9 mouse cellular contexts compared by ENCODE assay signal in the genomic region with DNA sequence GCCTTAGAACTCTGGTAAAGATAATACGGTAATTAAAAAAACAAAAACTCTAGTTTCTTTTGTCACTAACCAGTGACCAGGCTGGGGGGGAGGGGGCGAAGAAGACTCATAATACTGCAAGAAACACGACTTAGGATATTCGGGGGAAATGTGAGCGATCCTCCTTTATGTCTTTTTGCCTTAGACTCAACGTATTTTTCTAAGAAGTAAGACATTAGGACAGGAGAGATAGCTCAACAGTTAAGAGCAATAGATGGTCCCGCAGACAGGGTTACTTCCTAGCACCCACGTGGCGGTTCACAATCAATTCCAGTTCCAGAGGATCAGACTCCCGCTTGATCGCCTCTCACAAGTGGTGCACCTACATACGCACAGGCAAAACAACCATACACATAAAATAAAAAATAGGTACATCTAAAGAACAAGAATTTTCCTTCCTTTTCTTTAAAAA. TPM values are rescaled to one million over a fixed set of nuclear protein-coding genes. Genes with fewer than 3 reads are reported as not detected.
DNase-seq lines count a peak whose midpoint lies in the region; ATAC-seq and TF ChIP-seq lines count a peak whose summit lies in the region.
"Had no signal": no experiment of that assay in that cellular context is flagged by ENCODE, and none has a peak within 500 bp of the region (broad histone marks: within the 10 kb centered on the region; RNA-seq: fewer than 3 reads in every experiment).

No protein-coding gene starts in this region.

- H3K4me3 ChIP-seq in layer of hippocampus, adult 2 months = peak overlapping the region; percentile 96
- H3K4me3 ChIP-seq in hindbrain, embryonic 11.5 days (ENCODE audit: low read depth, low read length) = peak overlapping the region; percentile 56
- H3K4me3 ChIP-seq in midbrain, embryonic 14.5 days (replicated peaks; ENCODE audit: low read depth, low read length) = peak overlapping the region; percentile 57

- ATAC-seq in hindbrain, embryonic 11.5 days (ENCODE audit: low FRiP score) = peak; percentile 46
- peak; percentile 32 for ATAC-seq in midbrain, embryonic 14.5 days (ENCODE audit: low FRiP score, low TSS enrichment)

- no peaks in the 10 kb centered on the region for H3K27me3 ChIP-seq in hindbrain, embryonic 11.5 days (ENCODE audit: control insufficient read depth, insufficient read depth, low read length)
- H3K27me3 ChIP-seq in midbrain, embryonic 14.5 days (ENCODE audit: control insufficient read depth, insufficient read depth, low read length) = no peaks in the 10 kb centered on the region

- H3K9ac ChIP-seq in hindbrain, embryonic 11.5 days (ENCODE audit: low read depth, low read length) = peak overlapping the region; percentile 69
- peak overlapping the region; percentile 48 for H3K9ac ChIP-seq in midbrain, embryonic 14.5 days (replicated peaks; ENCODE audit: low read length)

- no peaks in the 10 kb centered on the region for H3K9me3 ChIP-seq in hindbrain, embryonic 11.5 days (ENCODE audit: control insufficient read depth, low read length)
- no peaks in the 10 kb centered on the region for H3K9me3 ChIP-seq in midbrain, embryonic 14.5 days (ENCODE audit: control insufficient read depth, low read length)

- 1% methylated on average over 12 of the region's 12 CpGs for WGBS in hindbrain, embryonic 11.5 days
- WGBS in midbrain, embryonic 14.5 days = under 1% methylated on average over 12 of the region's 12 CpGs

- TF ChIP-seq CTCF in layer of hippocampus, adult 2 months (conservative IDR thresholded peaks at IDR 0.05) = no peak

- H3K27ac ChIP-seq in layer of hippocampus, adult 2 months = peak overlapping the region; percentile 88
- H3K27ac ChIP-seq in hindbrain, embryonic 11.5 days (ENCODE audit: low read depth, low read length) = peak overlapping the region; percentile 73
- peak overlapping the region; percentile 82 for H3K27ac ChIP-seq in midbrain, embryonic 14.5 days (replicated peaks; ENCODE audit: low read depth, low read length)

- peaks cover 13% of the 10 kb centered on the region; the same call in 1 of the 2 replicates for H3K36me3 ChIP-seq in hindbrain, embryonic 11.5 days (ENCODE audit: control insufficient read depth, insufficient read depth, low read length)
- peaks cover 23% of the 10 kb centered on the region for H3K36me3 ChIP-seq in midbrain, embryonic 14.5 days (ENCODE audit: control insufficient read depth, insufficient read depth, low read length)

- peak overlapping the region; percentile 58 for H3K4me2 ChIP-seq in hindbrain, embryonic 11.5 days (replicated peaks; ENCODE audit: low read depth, low read length)
- peak overlapping the region; percentile 64 for H3K4me2 ChIP-seq in midbrain, embryonic 14.5 days (ENCODE audit: low read length)

- DNase-seq in layer of hippocampus, adult 2 months (ENCODE audit: low spot score in 2 of 2) = no peak
- DNase-seq in layer of hippocampus, postnatal 10 days (ENCODE audit: low spot score in 2 of 2) = no peak
- DNase-seq in c-Kit-positive CD71-positive TER-119-negative erythroid progenitor cells, embryonic 14.5 days (ENCODE audit: low read depth) = peak; percentile 65
- no peak for DNase-seq in hindbrain, embryonic 11.5 days (ENCODE audit: low spot score)
- no peak for DNase-seq in midbrain, embryonic 14.5 days
- no peak for DNase-seq in layer of hippocampus, adult 9-10 months (ENCODE audit: low spot score)
- no peak for DNase-seq in right cerebral cortex, adult 2 months (ENCODE audit: low spot score in 2 of 2)
- no peak for DNase-seq in cerebellum, postnatal 36 days

- H3K4me1 ChIP-seq in hindbrain, embryonic 11.5 days (replicated peaks; ENCODE audit: control insufficient read depth, insufficient read depth, low read length) = peaks cover 6% of the 10 kb centered on the region
- H3K4me1 ChIP-seq in midbrain, embryonic 14.5 days (ENCODE audit: control insufficient read depth, insufficient read depth, low read length) = peaks cover 9% of the 10 kb centered on the region

RNA-seq across cellular contexts. Expression of gene Tsacc, which starts 0.7 kb away (rescaled TPM):
- total RNA-seq in layer of hippocampus, adult 2 months (2021) = 1 to 10 TPM; 3.0 to 5.2 TPM
- 1 to 10 TPM; 1.8 to 7.0 TPM for total RNA-seq in layer of hippocampus, postnatal 10 days (2021)
- 8.1 and 8.6 TPM in 2 replicates for polyA plus RNA-seq in hindbrain, embryonic 11.5 days (2014; fragmentation: Nextera tagmentation; extraction: Ambion mirVana)
- 8.0 and 8.1 TPM in 2 replicates for polyA plus RNA-seq in midbrain, embryonic 14.5 days (2014; fragmentation: Nextera tagmentation; extraction: Ambion mirVana)

RNA-seq across cellular contexts. Expression of gene Cct3, which starts 0.8 kb away (rescaled TPM):
- 100 to 1,000 TPM; 171 to 193 TPM for total RNA-seq in layer of hippocampus, adult 2 months (2021)
- total RNA-seq in layer of hippocampus, postnatal 10 days (2021) = 100 to 1,000 TPM; 198 to 208 TPM
- polyA plus RNA-seq in hindbrain, embryonic 11.5 days (2014; fragmentation: Nextera tagmentation; extraction: Ambion mirVana) = 736 and 767 TPM in 2 replicates
- polyA plus RNA-seq in midbrain, embryonic 14.5 days (2014; fragmentation: Nextera tagmentation; extraction: Ambion mirVana) = 444 and 493 TPM in 2 replicates

RNA-seq across cellular contexts. Expression of gene Gm38392, which starts 9.1 kb away (rescaled TPM):
- under 1 TPM in 1 of 2 experiments, not detected in 1; 0.59 TPM for total RNA-seq in layer of hippocampus, adult 2 months (2021)
- under 1 TPM; 0.78 to 0.83 TPM for total RNA-seq in layer of hippocampus, postnatal 10 days (2021)
- polyA plus RNA-seq in hindbrain, embryonic 11.5 days (2014; fragmentation: Nextera tagmentation; extraction: Ambion mirVana) = 0.20 and 0.49 TPM in 2 replicates
- polyA plus RNA-seq in midbrain, embryonic 14.5 days (2014; fragmentation: Nextera tagmentation; extraction: Ambion mirVana) = not detected in 2 replicates
- total RNA-seq: neutrophil, adult 5-6 weeks had no signal

RNA-seq across cellular contexts. Expression of gene Glmp, which starts 28.7 kb away (rescaled TPM):
- 10 to 100 TPM; 68.9 to 77.9 TPM for total RNA-seq in layer of hippocampus, adult 2 months (2021)
- total RNA-seq in layer of hippocampus, postnatal 10 days (2021) = 10 to 100 TPM; 62.1 to 73.0 TPM
- 69.4 and 71.5 TPM in 2 replicates for polyA plus RNA-seq in hindbrain, embryonic 11.5 days (2014; fragmentation: Nextera tagmentation; extraction: Ambion mirVana)
- polyA plus RNA-seq in midbrain, embryonic 14.5 days (2014; fragmentation: Nextera tagmentation; extraction: Ambion mirVana) = 56.6 and 64.3 TPM in 2 replicates

RNA-seq across cellular contexts. Expression of gene Tmem79, which starts 39.8 kb away (rescaled TPM):
- 1 to 10 TPM in 1 of 2 experiments, under 1 TPM in 1; 0.64 to 1.1 TPM for total RNA-seq in layer of hippocampus, adult 2 months (2021)
- under 1 TPM; 0.71 to 0.87 TPM for total RNA-seq in layer of hippocampus, postnatal 10 days (2021)
- polyA plus RNA-seq in hindbrain, embryonic 11.5 days (2014; fragmentation: Nextera tagmentation; extraction: Ambion mirVana) = 1.7 TPM in 2 replicates
- 1.2 and 1.7 TPM in 2 replicates for polyA plus RNA-seq in midbrain, embryonic 14.5 days (2014; fragmentation: Nextera tagmentation; extraction: Ambion mirVana)
- total RNA-seq: neutrophil, adult 5-6 weeks had no signal
